Mouse (Mus musculus): Measurements from ENCODE around the gene Zbtb48.

GRCm38 (mm10) chr4:152008148-152008500 lies 19.3 kb downstream of the Zbtb48 start:
- no peak for TF ChIP-seq MYOD1 (IDR thresholded peaks at IDR 0.05; ENCODE audit: control insufficient read depth in 1 of 3, insufficient read length in 2 of 3, low read depth in 2 of 3)
- no peak for TF ChIP-seq MAX (IDR thresholded peaks at IDR 0.05; ENCODE audit: low read depth)
- TF ChIP-seq POLR2A (IDR thresholded peaks at IDR 0.05; ENCODE audit: insufficient read length, low read depth), result no peak

Data from myocyte (in vitro differentiated cells).